In genomic region chr9:31130357-31131204, GRCm38 (mm10) we compare ENCODE assay signal across 8 mouse cellular contexts. TPM values are rescaled to one million over a fixed set of nuclear protein-coding genes. Genes with fewer than 3 reads are reported as not detected.
DNase-seq lines count a peak whose midpoint lies in the region; ATAC-seq lines count a peak whose summit lies in the region.

No protein-coding gene starts in this region.

- ATAC-seq in kidney, embryonic 14.5 days (ENCODE audit: low FRiP score, low TSS enrichment) = 0 out of 2 replicates have a peak, but pooled peaks have one; percentile 41
- ATAC-seq in liver, embryonic 16.5 days (ENCODE audit: low read depth) = no peak

- peak overlapping the region; percentile 57 for H3K4me3 ChIP-seq in kidney, embryonic 14.5 days (ENCODE audit: low read length)
- H3K4me3 ChIP-seq in brown adipose tissue, adult 24 weeks (ENCODE audit: insufficient read depth, low read depth, low read length) = peak overlapping the region; percentile 54
- peak overlapping the region; percentile 64 for H3K4me3 ChIP-seq in hindbrain, embryonic 10.5 days
- peak overlapping the region; percentile 51 for H3K4me3 ChIP-seq in liver, embryonic 16.5 days (ENCODE audit: low read depth, low read length)

- no peak for DNase-seq in kidney, postnatal 10 days
- DNase-seq in hindbrain, embryonic 10.5 days (ENCODE audit: low spot score) = peak; percentile 42
- peak; percentile 47 for DNase-seq in retina, embryonic 14.5 days (ENCODE audit: low spot score)
- DNase-seq in cerebellum, adult 9-10 months = no peak
- DNase-seq in left cerebral cortex, adult 18-20 months (ENCODE audit: low spot score in 2 of 2) = no peak

- H3K36me3 ChIP-seq in kidney, embryonic 14.5 days (ENCODE audit: control insufficient read depth, insufficient read depth, low read length) = no peaks in the 10 kb centered on the region
- no peaks in the 10 kb centered on the region for H3K36me3 ChIP-seq in hindbrain, embryonic 10.5 days
- H3K36me3 ChIP-seq in liver, embryonic 16.5 days (ENCODE audit: control insufficient read depth, insufficient read depth) = no peaks in the 10 kb centered on the region

- H3K27ac ChIP-seq in kidney, embryonic 14.5 days (ENCODE audit: low read depth, low read length) = no peak overlapping the region
- H3K27ac ChIP-seq in brown adipose tissue, adult 24 weeks (replicated peaks; ENCODE audit: low read depth, low read length) = no peak overlapping the region
- H3K27ac ChIP-seq in hindbrain, embryonic 10.5 days = peak overlapping the region; percentile 75; the same call in 1 of the 2 replicates
- no peak overlapping the region for H3K27ac ChIP-seq in liver, embryonic 16.5 days (ENCODE audit: low read length)

- WGBS in kidney, embryonic 14.5 days = 9% methylated on average over 26 of the region's 26 CpGs
- WGBS in hindbrain, embryonic 10.5 days = 12% methylated on average over 26 of the region's 26 CpGs
- WGBS in liver, embryonic 16.5 days (ENCODE audit: insufficient replicate concordance) = under 1% methylated on average over 26 of the region's 26 CpGs

- peak overlapping the region; percentile 82 for H3K4me2 ChIP-seq in kidney, embryonic 14.5 days (replicated peaks; ENCODE audit: low read depth, low read length)
- peak overlapping the region; percentile 74 for H3K4me2 ChIP-seq in liver, embryonic 16.5 days (ENCODE audit: low read depth, low read length)

- no peaks in the 10 kb centered on the region for H3K9me3 ChIP-seq in kidney, embryonic 14.5 days (ENCODE audit: control insufficient read depth, low read length)
- no peaks in the 10 kb centered on the region for H3K9me3 ChIP-seq in hindbrain, embryonic 10.5 days
- no peaks in the 10 kb centered on the region for H3K9me3 ChIP-seq in liver, embryonic 16.5 days (replicated peaks; ENCODE audit: control insufficient read depth, low read length)

- peak overlapping the region; percentile 58 for H3K9ac ChIP-seq in kidney, embryonic 14.5 days (ENCODE audit: low read depth, low read length)
- H3K9ac ChIP-seq in liver, embryonic 16.5 days (ENCODE audit: low read depth, low read length) = no peak overlapping the region

- 0 out of 2 replicates have a peak, but pooled peaks cover 13% of the 10 kb centered on the region for H3K4me1 ChIP-seq in kidney, embryonic 14.5 days (ENCODE audit: control insufficient read depth, insufficient read depth, low read length)
- H3K4me1 ChIP-seq in brown adipose tissue, adult 24 weeks (ENCODE audit: control insufficient read depth, insufficient read depth, insufficient read length, low read length) = peaks cover 3% of the 10 kb centered on the region; the same call in 1 of the 2 replicates
- H3K4me1 ChIP-seq in hindbrain, embryonic 10.5 days (replicated peaks) = peaks cover 21% of the 10 kb centered on the region
- H3K4me1 ChIP-seq in liver, embryonic 16.5 days (ENCODE audit: control insufficient read depth, low read depth, low read length) = peaks cover 3% of the 10 kb centered on the region

- H3K27me3 ChIP-seq in kidney, embryonic 14.5 days (ENCODE audit: control insufficient read depth, insufficient read depth, low read length) = peaks cover 41% of the 10 kb centered on the region
- H3K27me3 ChIP-seq in hindbrain, embryonic 10.5 days (ENCODE audit: insufficient read depth, poor library complexity, severe bottlenecking) = peaks cover 64% of the 10 kb centered on the region
- peaks cover 62% of the 10 kb centered on the region for H3K27me3 ChIP-seq in liver, embryonic 16.5 days (ENCODE audit: control insufficient read depth, insufficient read depth, low read depth, low read length)

RNA-seq across cellular contexts. Expression of gene St14, which starts 1.1 kb away (rescaled TPM):
- 15.4 and 28.0 TPM in 2 replicates for polyA plus RNA-seq in kidney, embryonic 14.5 days (2014; fragmentation: Nextera tagmentation; extraction: Ambion mirVana)
- 0.71 TPM in 1 of 2 replicates, not detected in the other for polyA plus RNA-seq in brown adipose tissue, adult 24 weeks (2012; ENCODE audit: insufficient read depth, insufficient read length, missing spikeins)
- 4.9 and 9.6 TPM in 2 replicates for polyA plus RNA-seq in hindbrain, embryonic 10.5 days (2016; fragmentation: Nextera tagmentation; extraction: Ambion mirVana)
- 0.51 and 1.0 TPM in 2 replicates for polyA plus RNA-seq in liver, embryonic 16.5 days (2015; fragmentation: Nextera tagmentation; extraction: Ambion mirVana)
- 1 to 10 TPM; 1.1 to 1.2 TPM for total RNA-seq in left cerebral cortex, adult 18-20 months (2021)

Comparison
In these comparisons a context has a peak if more than half of its experiments do, and no peak if none do; other contexts are left out.
1. DNase-seq: peak in hindbrain, embryonic 10.5 days (single experiment) and retina, embryonic 14.5 days (single experiment); none in kidney, postnatal 10 days (single experiment), cerebellum, adult 9-10 months (single experiment) and left cerebral cortex, adult 18-20 months (0 of 2).
2. Peak in every context shown above with its lines, with median percentiles within 50 percentile points of each other: H3K4me3 ChIP-seq.